Mouse (Mus musculus): ENCODE measurements around the gene Tfap2e. TPM values are rescaled to one million over a fixed set of nuclear protein-coding genes. Genes with fewer than 3 reads are reported as not detected.

Tfap2e gene
- total and polyA plus RNA-seq, 2 experiments = not detected

GRCm38 (mm10) chr4:126739966-126740676, 4.1 kb upstream of the Tfap2e start:
- H3K9ac ChIP-seq (ENCODE audit: low read depth, low read length) = no peak overlapping the region
- no peak for TF ChIP-seq POLR2A (IDR thresholded peaks at IDR 0.05; ENCODE audit: extremely low read depth, insufficient read depth, low read length)
- TF ChIP-seq CTCF (IDR thresholded peaks at IDR 0.05; ENCODE audit: low read depth, low read length) = peak; percentile 58
- H3K4me1 ChIP-seq (ENCODE audit: control insufficient read depth, insufficient read depth, low read length) = no peaks in the 10 kb centered on the region
- H3K79me2 ChIP-seq (ENCODE audit: control insufficient read depth, insufficient read depth, low read length) = no peaks in the 10 kb centered on the region
- WGBS = 46% methylated on average over 10 of the region's 10 CpGs
- peaks cover 10% of the 10 kb centered on the region for H3K27me3 ChIP-seq (ENCODE audit: control insufficient read depth, insufficient read depth, low read length)
- peaks cover under 1% of the 10 kb centered on the region; the same call in 1 of the 2 replicates for H3K36me3 ChIP-seq (ENCODE audit: control insufficient read depth, insufficient read depth, low read length)
- H3K4me3 ChIP-seq (ENCODE audit: insufficient read depth, low read depth, low read length) = no peak overlapping the region
- no peak overlapping the region for H3K27ac ChIP-seq (replicated peaks; ENCODE audit: insufficient read depth, low read depth, low read length)
- DNase-seq (ENCODE audit: extremely low read depth, low read depth, low spot score) = no peak

- DNase-seq (ENCODE audit: extremely low read depth, low read depth, low spot score) = no peak
- Histone ChIP-seq H3K79me2 (ENCODE audit: control insufficient read depth, insufficient read depth, low read length) (no peaks in the 10 kb centered on the region), H3K4me1 (ENCODE audit: control insufficient read depth, insufficient read depth, low read length) (peaks cover 4% of the 10 kb centered on the region), H3K9ac (ENCODE audit: low read depth, low read length) (no peak overlapping the region; the same call in 1 of the 2 replicates), H3K27ac (replicated peaks; ENCODE audit: insufficient read depth, low read depth, low read length) (no peak overlapping the region), H3K36me3 (ENCODE audit: control insufficient read depth, insufficient read depth, low read length) (no peaks in the 10 kb centered on the region), H3K4me3 (ENCODE audit: insufficient read depth, low read depth, low read length) (peak overlapping the region; percentile 29; the same call in 1 of the 2 replicates), H3K27me3 (ENCODE audit: control insufficient read depth, insufficient read depth, low read length) (peaks cover 29% of the 10 kb centered on the region)
- WGBS = 3% methylated on average over 48 of the region's 62 CpGs
- TF ChIP-seq CTCF (IDR thresholded peaks at IDR 0.05; ENCODE audit: low read depth, low read length) (no peak), POLR2A (IDR thresholded peaks at IDR 0.05; ENCODE audit: extremely low read depth, insufficient read depth, low read length) (no peak)
Measured at GRCm38 (mm10) chr4:126735382-126736000, 549 bp downstream of the Tfap2e start.

GRCm38 (mm10) chr4:126734700-126735381, 1.2 kb downstream of the Tfap2e start:
- peak overlapping the region; percentile 29; the same call in 1 of the 2 replicates for H3K4me3 ChIP-seq (ENCODE audit: insufficient read depth, low read depth, low read length)
- H3K4me1 ChIP-seq (ENCODE audit: control insufficient read depth, insufficient read depth, low read length) = peaks cover 4% of the 10 kb centered on the region
- H3K36me3 ChIP-seq (ENCODE audit: control insufficient read depth, insufficient read depth, low read length) = no peaks in the 10 kb centered on the region
- H3K27me3 ChIP-seq (ENCODE audit: control insufficient read depth, insufficient read depth, low read length) = peaks cover 32% of the 10 kb centered on the region
- WGBS = 6% methylated on average over 47 of the region's 51 CpGs
- H3K79me2 ChIP-seq (ENCODE audit: control insufficient read depth, insufficient read depth, low read length) = no peaks in the 10 kb centered on the region
- no peak overlapping the region for H3K9ac ChIP-seq (ENCODE audit: low read depth, low read length)
- H3K27ac ChIP-seq (replicated peaks; ENCODE audit: insufficient read depth, low read depth, low read length) = no peak overlapping the region
- DNase-seq (ENCODE audit: extremely low read depth, low read depth, low spot score) = no peak
- TF ChIP-seq POLR2A (IDR thresholded peaks at IDR 0.05; ENCODE audit: extremely low read depth, insufficient read depth, low read length) (no peak), CTCF (IDR thresholded peaks at IDR 0.05; ENCODE audit: low read depth, low read length) (no peak)

- 11% methylated on average over 16 of the region's 16 CpGs for WGBS
- no peak overlapping the region for H3K9ac ChIP-seq (ENCODE audit: low read depth, low read length)
- H3K27me3 ChIP-seq (ENCODE audit: control insufficient read depth, insufficient read depth, low read length) = peaks cover 33% of the 10 kb centered on the region
- H3K79me2 ChIP-seq (ENCODE audit: control insufficient read depth, insufficient read depth, low read length) = no peaks in the 10 kb centered on the region
- TF ChIP-seq POLR2A (IDR thresholded peaks at IDR 0.05; ENCODE audit: extremely low read depth, insufficient read depth, low read length) (no peak), CTCF (IDR thresholded peaks at IDR 0.05; ENCODE audit: low read depth, low read length) (no peak)
- H3K4me3 ChIP-seq (ENCODE audit: insufficient read depth, low read depth, low read length) = no peak overlapping the region
- no peak overlapping the region for H3K27ac ChIP-seq (replicated peaks; ENCODE audit: insufficient read depth, low read depth, low read length)
- H3K36me3 ChIP-seq (ENCODE audit: control insufficient read depth, insufficient read depth, low read length) = no peaks in the 10 kb centered on the region
- DNase-seq (ENCODE audit: extremely low read depth, low read depth, low spot score) = no peak
- H3K4me1 ChIP-seq (ENCODE audit: control insufficient read depth, insufficient read depth, low read length) = peaks cover 4% of the 10 kb centered on the region
Measured at GRCm38 (mm10) chr4:126734001-126734603, 1.9 kb downstream of the Tfap2e start.

GRCm38 (mm10) chr4:126732531-126733380, 3.3 kb downstream of the Tfap2e start:
- no peak for TF ChIP-seq CTCF (IDR thresholded peaks at IDR 0.05; ENCODE audit: low read depth, low read length)
- no peak for TF ChIP-seq POLR2A (IDR thresholded peaks at IDR 0.05; ENCODE audit: extremely low read depth, insufficient read depth, low read length)
- no peaks in the 10 kb centered on the region for H3K79me2 ChIP-seq (ENCODE audit: control insufficient read depth, insufficient read depth, low read length)
- H3K4me3 ChIP-seq (ENCODE audit: insufficient read depth, low read depth, low read length) = no peak overlapping the region
- no peaks in the 10 kb centered on the region for H3K36me3 ChIP-seq (ENCODE audit: control insufficient read depth, insufficient read depth, low read length)
- DNase-seq (ENCODE audit: extremely low read depth, low read depth, low spot score) = peak; percentile 74
- H3K9ac ChIP-seq (ENCODE audit: low read depth, low read length) = no peak overlapping the region
- H3K27me3 ChIP-seq (ENCODE audit: control insufficient read depth, insufficient read depth, low read length) = peaks cover 33% of the 10 kb centered on the region
- WGBS = 6% methylated on average over 26 of the region's 26 CpGs
- H3K27ac ChIP-seq (replicated peaks; ENCODE audit: insufficient read depth, low read depth, low read length) = no peak overlapping the region
- peaks cover 4% of the 10 kb centered on the region for H3K4me1 ChIP-seq (ENCODE audit: control insufficient read depth, insufficient read depth, low read length)

Data from liver, adult 2 months (tissue).